Mouse (Mus musculus): ENCODE measurements around the gene Npnt.

Npnt gene

GRCm38 (mm10) chr3:132859573-132859972, 90.5 kb downstream of the Npnt start:
- no peak for DNase-seq (ENCODE audit: low read depth in 1 of 2, low spot score in 2 of 2)

DNA sequence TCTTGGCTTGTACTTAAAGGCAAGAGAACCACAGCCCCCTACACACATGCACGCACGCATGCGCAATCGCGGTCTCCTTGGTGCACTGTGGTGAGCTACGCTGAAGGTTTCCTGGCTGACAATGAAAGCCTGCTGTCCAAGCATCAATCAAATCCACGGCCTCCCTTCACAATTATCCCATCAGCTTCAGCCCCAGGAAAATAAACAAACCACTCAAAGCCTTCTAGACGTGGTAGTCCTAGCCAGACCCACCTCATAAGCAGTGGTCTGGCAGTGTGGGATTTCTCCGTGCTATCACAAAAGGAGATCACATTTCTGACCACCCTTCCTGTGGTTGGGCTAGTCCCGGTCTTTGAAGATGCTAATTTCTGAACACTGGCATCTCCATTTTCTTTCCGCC, 91.2 kb downstream of the Npnt start:
- DNase-seq (ENCODE audit: low read depth in 1 of 2, low spot score in 2 of 2), result no peak

- no peak for DNase-seq (ENCODE audit: low read depth in 1 of 2, low spot score in 2 of 2)
These were observed 93.4 kb downstream of the Npnt start for GRCm38 (mm10) chr3:132856651-132857050.

- DNase-seq (ENCODE audit: low read depth in 1 of 2, low spot score in 2 of 2), result no peak
These were observed 94.5 kb downstream of the Npnt start for GRCm38 (mm10) chr3:132855458-132856212.

GRCm38 (mm10) chr3:132854271-132854670, 95.8 kb downstream of the Npnt start:
- DNase-seq (ENCODE audit: low read depth in 1 of 2, low spot score in 2 of 2), result no peak

DNA sequence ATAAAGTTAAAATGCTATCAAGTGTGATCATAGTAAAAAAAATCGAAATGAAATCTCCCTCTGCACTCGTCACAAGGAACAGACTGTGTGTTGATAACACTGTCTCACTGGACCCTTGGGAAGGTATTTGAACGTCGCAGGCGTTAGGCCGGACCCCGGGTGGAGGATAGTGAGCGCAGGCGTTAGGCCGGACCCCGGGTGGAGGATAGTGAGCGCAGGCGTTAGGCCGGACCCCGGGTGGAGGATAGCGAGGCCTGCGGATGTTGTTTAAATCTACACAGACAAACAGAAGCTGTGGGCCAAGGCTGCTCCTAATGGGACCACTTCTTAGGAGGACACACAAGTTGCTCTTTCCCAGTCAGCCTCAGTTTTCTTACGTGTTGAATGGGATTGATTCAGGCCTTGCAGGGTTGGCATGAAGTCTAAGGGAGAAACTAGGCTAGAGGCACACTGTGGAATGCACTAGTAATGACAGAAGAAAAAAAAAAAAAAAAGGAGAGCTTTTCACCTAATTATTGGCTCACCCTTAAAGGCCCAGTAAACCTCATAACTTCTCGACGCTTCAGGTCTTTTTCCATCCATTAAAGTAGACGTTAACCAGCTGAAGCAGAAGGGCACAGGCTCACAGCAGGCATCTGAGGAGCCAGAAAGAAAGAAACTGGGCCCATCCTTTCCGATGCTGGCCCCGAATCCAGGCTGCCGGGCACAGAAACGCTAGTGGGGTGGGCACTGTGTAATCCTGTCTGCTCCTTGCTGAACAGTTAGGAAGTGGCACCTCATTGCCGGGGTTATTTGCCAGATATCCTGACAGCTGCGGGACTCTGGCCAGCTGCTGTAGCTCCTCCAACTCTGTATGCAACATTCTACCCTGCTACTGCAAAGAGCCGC, 98.0 kb downstream of the Npnt start:
- DNase-seq (ENCODE audit: low read depth in 1 of 2, low spot score in 2 of 2), result no peak

GRCm38 (mm10) chr3:132851417-132851816, 98.7 kb downstream of the Npnt start:
- no peak for DNase-seq (ENCODE audit: low read depth in 1 of 2, low spot score in 2 of 2)

GRCm38 (mm10) chr3:132850431-132850830, 99.7 kb downstream of the Npnt start:
- DNase-seq (ENCODE audit: low read depth in 1 of 2, low spot score in 2 of 2), result no peak

- no peak for DNase-seq (ENCODE audit: low read depth in 1 of 2, low spot score in 2 of 2)
These were observed 100.4 kb downstream of the Npnt start for GRCm38 (mm10) chr3:132849669-132850068.

DNA sequence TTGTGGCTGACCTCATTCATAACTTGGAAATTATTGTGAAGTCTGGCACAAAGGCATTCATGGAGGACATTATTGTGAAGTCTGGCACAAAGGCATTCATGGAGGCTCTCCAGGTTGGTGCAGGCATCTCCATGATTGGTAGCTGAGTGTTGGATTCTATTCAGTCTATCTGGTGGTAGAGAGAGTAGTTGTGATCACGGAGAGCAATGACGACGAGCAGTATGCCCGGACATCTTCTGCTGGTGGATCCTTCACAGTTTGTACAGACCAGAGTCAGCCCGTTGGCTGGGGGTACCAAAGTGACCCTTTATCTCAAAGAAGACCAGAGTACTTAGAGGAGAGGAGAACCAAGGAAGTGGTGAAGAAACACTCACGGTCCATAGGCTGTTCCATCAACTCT, 107.4 kb downstream of the Npnt start:
- no peak for DNase-seq (ENCODE audit: low read depth in 1 of 2, low spot score in 2 of 2)

- DNase-seq (ENCODE audit: low read depth in 1 of 2, low spot score in 2 of 2), result no peak
These were observed 110.6 kb downstream of the Npnt start for GRCm38 (mm10) chr3:132839516-132839915.

DNA sequence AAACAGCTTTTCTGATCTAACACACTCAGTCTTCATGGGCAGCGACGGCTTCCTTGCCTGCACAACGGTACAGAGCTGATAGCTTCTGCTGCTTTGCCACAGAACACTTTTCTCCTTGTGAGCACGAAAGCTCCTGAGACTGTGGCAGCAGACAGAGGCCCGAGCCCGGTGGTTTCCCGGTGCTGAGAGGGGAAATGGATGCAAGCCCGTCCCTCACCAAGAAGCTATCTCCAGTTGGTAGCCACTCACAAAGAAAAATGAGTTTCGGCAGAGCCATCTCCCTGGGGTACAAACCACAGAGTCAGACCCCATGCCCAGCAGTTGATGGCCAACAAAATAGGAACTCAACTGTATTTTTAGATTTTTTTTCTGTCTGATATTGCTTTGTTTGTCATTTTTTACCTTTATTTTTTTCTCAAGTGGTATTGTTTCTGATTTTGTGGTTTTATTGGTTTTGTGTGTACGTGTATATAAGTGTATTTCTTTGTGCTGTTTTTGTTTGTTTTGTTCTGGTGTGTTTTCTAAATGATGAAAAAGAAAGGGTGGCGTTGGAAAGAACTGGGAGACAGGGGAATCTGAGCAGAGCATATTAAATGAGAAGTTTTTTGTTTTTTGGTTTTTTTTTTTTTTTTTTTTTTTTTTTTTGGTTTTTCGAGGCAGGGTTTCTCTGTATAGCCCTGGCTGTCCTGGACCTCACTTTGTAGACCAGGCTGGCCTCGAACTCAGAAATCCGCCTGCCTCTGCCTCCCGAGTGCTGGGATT, 111.3 kb downstream of the Npnt start:
- DNase-seq (ENCODE audit: low read depth in 1 of 2, low spot score in 2 of 2), result no peak

GRCm38 (mm10) chr3:132837134-132837533, 113.0 kb downstream of the Npnt start:
- no peak for DNase-seq (ENCODE audit: low read depth in 1 of 2, low spot score in 2 of 2)

DNA sequence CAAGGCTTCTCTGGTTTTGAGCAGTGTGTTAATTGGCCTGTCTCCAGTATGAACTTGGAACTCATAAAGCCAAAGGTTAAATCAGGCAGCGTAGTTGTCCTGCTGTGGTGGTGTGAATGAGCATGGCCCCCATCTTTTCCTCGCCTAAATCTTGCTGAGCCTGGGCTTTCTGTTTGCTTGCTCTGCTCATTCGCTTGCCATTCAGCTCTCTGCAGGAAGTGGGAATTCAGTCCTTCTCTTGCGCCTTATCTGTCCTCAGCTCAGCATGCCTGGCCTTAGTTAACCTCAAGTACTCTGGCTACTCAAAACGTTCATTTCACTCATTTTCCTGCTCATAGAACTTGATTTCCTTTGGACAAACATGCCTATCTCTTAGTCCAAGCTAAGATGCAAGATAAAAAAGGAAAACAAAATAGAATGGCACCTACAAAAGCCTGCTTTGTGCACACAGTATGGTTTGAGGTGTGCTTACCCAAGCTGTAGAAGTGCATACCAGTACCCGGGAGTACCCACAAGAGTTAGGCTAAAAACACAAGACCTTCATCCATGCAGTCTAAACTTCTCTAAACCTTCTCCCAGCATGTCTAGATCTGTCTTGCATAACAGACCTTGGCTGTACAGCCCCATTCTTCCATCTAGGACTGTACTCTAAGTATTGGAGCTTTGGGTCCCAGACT, 114.8 kb downstream of the Npnt start:
- DNase-seq (ENCODE audit: low read depth in 1 of 2, low spot score in 2 of 2), result no peak
